Mouse (Mus musculus): ENCODE data around the gene Ccdc153.

Gene Ccdc153

DNA sequence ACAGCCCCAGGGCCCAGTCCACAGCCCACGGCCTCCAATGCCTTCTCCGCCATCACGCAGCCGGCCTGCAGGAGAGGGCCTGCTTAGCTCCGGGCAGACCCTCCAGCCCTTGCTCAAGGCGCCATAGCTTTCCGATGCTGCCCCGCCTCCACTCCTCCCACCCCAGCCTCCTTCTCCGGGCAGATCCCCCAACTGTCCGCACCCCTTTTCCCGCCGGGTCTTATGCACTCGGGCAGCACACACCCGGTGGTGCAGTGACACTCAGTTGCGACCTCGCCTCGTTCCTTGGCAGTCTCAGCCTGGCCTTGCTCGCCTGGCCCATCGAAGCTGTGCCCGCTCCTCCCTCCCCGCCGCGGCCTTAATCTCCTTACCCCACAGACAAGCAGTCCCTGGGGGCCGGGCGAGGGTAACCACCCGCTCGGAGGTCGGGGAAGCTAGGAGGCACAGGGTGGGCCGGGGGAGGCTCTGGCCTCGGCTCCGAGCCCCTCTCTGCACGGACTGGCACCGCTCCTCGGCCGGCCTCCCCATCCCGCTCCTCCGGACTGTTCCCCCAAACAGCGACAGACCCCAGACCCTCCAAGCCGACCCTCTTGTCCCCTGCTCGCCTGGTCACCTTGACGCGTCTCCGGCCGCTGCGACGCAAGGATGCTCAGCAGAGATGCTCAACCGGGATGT, 47.1 kb downstream of the Ccdc153 start:
- DNase-seq (ENCODE audit: low spot score), result peak; percentile 52

DNA sequence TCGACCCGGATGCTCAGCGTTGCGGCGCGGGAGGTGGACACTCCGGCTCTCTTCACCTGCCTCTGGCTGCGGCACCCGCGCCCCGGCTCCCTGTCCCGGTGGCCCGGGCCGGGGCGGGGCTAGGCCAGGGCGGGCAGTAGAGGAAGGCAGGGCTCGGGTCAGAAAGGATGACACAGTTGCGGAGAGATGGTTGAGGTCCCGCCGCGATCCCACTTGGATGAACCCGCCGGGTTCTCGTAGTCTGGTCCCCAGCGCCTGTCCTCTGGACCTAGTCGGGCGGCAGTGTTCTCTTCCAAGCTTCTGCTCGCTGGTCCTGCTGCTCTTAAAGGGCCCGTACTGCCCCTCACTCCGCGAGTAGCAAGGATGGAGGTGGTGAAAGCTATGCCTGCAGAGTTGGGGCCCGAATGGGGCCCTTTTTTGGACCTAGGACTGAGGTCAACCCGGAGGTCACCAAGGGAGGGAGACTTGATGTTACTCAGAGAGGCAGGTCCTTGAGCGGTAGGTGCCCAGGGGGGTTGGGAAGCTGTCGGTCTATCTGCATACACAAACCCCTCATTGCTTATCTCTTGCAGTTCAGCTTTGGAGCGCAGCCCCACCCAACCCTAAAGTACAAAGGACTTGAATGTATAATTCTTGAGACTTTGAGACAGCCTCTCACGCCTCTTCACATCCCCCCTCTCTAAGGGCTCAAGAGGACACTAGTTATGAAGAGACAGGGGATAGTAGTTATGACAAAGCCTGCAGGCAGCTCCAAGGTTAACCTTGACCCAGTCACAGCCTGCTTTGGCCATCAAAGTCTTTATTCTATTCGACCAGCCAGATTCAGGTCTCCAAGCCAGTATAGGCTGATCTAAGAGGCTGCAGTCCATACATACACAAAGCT, 47.8 kb downstream of the Ccdc153 start, which contains the start of gene Abcg4:
Gene Abcg4, minus strand, starts transcription at position 540 of the 883 bp plus-strand sequence.
- DNase-seq (ENCODE audit: low spot score), result peak; percentile 64

DNA sequence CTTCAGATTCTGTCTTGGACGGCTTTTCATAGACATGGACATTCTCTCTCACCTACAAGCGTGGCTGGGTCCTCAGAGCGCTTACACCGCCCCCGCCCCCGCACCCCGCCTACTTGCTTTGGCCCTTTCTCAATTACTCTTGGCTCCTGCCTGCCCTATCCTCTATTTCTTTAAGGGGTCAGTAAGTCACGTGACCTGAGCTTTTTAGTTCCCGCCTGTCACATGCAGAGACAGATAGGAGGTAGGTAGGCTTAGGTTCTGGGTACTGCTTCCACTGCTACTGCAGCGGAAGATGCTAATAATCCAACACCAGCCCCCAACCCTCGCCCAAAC, 48.4 kb downstream of the Ccdc153 start:
- peak; percentile 42 for DNase-seq (ENCODE audit: low spot score)

DNA sequence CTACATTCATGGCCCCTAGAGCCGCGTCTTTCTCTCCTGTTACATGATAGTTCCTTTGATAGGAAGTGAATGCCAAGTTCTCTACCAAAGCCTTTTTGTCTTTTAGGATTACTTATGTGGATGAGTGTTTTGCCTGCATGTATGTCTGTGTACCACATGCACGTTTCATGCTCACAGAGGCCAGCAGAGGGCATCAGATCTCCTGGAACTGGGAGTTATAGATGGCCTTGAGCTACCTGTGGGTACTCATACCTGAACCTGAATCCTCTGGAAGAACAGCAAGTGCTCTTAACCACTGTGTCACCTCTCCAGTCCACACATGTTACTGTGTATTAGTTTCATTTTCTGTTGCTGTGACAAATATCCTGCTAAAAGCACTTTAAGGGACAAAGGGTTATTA, 52.0 kb downstream of the Ccdc153 start:
- DNase-seq (ENCODE audit: low spot score), result peak; percentile 59
